Mouse (Mus musculus) megakaryocyte, adult 5-6 weeks (primary cell): ENCODE data around the gene Mef2a. TPM values are rescaled to one million over a fixed set of nuclear protein-coding genes. Genes with fewer than 3 reads are reported as not detected.

Source experiments
- ATAC-seq: 2 replicates; pipeline ENCODE4 v1.8.0; 2016; ENCODE audit warnings: mild to moderate bottlenecking, inconsistent platforms; ENCODE audit not compliant: poor library complexity, severe bottlenecking
- total RNA-seq, 2 experiments: library from RNA; stranded (forward) in 1 of 2; stranded (reverse) in 1 of 2; fragments of 153-499, 151-499 nt in 1 of 2; fragments of 221-1000, 200-1000 nt in 1 of 2; gene quantifications; 2 replicates each; pipeline versions ENCODE4 v1.2.3 to v1.2.4; 2015 to 2017

Gene Mef2a
- total RNA-seq, 2 experiments from 2014 or later, result 76.5 to 154 TPM

DNA sequence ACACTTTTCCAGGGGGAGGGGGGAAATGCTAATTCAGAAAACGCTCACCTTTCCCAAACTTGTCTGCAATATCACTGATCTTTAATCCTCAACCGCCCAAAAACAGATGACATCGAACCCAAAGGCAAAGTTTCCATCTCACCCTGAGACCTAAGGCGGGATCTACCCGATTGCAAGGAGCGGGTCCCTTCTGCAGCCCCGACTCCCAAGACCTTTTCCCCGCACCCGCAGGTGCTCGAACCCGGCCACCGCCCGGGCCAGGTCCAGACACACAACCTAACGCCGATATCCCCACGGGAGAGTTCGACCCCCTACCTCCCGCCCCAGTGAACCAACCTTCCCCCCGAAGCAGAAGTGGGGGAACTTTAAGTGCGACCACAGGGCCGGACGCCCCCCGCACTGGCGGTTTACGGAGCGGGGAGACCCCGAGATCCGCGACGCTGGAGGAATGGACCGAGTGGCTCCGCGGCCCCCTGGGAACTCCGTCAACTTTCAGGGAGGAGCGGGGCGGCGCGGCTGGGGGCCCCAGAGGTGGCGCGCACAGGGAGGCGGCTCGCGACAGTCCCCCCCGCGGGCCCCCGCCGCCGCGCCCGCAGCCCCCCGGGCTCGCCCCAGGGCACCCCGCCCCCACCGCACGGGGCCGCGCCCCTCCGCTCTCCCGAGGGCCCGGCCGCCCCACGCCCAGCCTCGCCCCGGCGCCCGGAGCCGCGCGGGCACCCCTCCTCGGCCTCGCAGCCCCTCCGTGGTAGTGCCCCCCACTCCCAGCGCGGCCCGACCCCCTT lies 576 bp downstream of the Mef2a start:
- no peak for ATAC-seq

- no peak for ATAC-seq
These were observed 1.2 kb downstream of the Mef2a start for GRCm38 (mm10) chr7:67371351-67371890.

- no peak for ATAC-seq
These were observed 3.0 kb downstream of the Mef2a start for GRCm38 (mm10) chr7:67369645-67370044.

DNA sequence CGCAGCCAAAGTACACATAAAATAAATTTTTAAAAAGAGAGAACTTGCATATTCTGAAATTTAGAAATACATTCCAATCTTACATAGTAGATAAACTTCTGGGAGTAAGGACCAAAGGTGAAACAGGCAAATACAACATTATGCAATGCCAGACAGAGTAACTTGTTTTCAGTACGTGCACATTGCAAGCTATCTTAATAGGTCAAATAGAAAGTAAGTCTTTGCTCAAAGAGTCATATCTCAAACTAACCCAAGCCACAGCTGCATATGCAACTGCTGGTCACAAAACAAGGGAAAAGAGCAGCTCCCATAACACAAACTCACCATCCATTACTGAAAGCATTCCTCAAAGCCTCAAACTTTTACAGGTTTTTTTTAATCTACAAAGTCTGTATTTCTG lies 4.3 kb downstream of the Mef2a start:
- no peak for ATAC-seq

- no peak for ATAC-seq
These were observed 12.1 kb downstream of the Mef2a start for GRCm38 (mm10) chr7:67360588-67360987.

GRCm38 (mm10) chr7:67359863-67360262 lies 12.8 kb downstream of the Mef2a start:
- no peak for ATAC-seq

DNA sequence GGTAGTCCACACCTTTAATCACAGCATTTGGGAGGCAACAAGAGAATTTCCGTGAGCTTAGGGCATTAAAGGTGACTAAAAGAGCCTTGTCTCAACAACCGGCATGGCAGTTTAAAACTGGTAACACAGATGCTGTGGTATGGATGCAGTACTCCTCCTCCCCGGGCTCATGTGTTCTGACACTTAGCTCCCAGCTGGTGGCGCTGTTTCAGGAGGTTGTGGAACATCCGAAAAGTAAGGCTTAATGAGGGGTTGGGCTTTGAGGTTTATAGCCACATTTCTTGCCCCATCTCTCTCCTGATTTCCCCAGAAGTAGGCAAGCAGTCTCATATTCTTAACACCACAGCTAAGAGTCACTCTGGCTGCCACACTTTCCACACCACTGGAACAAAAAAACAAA lies 16.8 kb downstream of the Mef2a start:
- ATAC-seq, result peak; percentile 27

- 0 out of 2 replicates have a peak, but pooled peaks have one; percentile 47 for ATAC-seq
These were observed 19.0 kb downstream of the Mef2a start for GRCm38 (mm10) chr7:67353667-67354066.

- no peak for ATAC-seq
These were observed 19.7 kb downstream of the Mef2a start for GRCm38 (mm10) chr7:67352989-67353388.

GRCm38 (mm10) chr7:67344443-67344842 lies 28.2 kb downstream of the Mef2a start:
- ATAC-seq, result no peak

- no peak for ATAC-seq
These were observed 30.5 kb downstream of the Mef2a start for GRCm38 (mm10) chr7:67342067-67342625.

- ATAC-seq, result no peak
These were observed 52.3 kb downstream of the Mef2a start for GRCm38 (mm10) chr7:67320359-67320758.

DNA sequence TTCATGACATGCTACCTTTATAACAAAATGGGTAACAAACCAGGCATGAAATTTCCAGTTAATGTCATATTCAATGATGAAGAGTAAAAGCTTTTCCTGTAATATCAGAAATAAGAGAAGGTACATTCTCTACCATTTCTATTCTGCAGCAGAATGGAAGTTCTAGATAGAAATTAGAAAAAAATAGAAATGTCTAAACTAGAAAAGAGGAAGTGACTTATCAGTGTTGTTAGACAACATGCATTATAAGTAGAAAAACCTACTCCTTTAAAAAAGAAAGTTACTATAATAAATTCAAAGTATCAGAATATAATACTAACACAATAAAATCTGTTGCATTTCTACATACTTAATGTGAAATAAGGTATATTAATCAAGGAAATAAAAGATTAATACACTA lies 54.0 kb downstream of the Mef2a start:
- ATAC-seq, result no peak

GRCm38 (mm10) chr7:67313200-67313599 lies 59.5 kb downstream of the Mef2a start:
- ATAC-seq, result no peak

DNA sequence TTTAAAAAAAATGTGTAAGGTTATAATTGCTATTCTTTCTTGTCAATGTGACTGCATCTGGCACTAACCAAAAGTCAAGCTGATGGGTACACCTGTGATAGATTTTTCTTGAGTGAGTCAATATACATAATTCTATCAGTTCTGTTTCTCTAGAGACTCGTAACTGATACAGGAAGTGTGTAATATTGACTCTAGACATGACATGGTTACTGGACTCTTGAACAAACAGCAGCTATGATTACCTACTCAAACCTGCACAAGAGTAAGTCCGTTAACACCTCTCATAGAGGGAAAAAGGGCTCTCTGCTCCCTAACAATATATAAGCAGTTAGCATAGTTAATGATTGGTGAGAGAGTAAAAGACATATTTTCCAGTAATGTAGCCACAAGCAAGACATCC lies 62.5 kb downstream of the Mef2a start:
- no peak for ATAC-seq

- ATAC-seq, result no peak
These were observed 64.6 kb downstream of the Mef2a start for GRCm38 (mm10) chr7:67308102-67308501.

DNA sequence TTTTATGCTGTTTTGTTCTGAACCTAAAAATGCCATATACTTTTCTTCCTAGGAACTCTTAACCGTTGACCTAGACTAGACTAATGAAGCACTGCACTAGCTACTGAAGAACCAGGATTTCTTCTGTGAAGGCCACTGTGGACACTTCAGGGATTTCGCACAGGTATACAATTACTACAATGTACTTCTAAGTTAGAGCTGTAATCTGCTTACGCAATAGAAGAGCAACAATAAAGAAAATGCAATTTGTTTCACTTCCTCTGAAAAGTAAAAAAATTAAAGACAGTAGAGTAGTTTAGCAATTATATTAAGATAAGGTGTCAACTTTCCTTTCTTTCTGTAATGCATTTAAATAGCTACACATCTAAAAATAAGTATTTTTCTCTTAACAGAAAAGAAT lies 65.6 kb downstream of the Mef2a start:
- ATAC-seq, result peak; percentile 51

- ATAC-seq, result no peak
These were observed 67.7 kb downstream of the Mef2a start for GRCm38 (mm10) chr7:67304937-67305336.

DNA sequence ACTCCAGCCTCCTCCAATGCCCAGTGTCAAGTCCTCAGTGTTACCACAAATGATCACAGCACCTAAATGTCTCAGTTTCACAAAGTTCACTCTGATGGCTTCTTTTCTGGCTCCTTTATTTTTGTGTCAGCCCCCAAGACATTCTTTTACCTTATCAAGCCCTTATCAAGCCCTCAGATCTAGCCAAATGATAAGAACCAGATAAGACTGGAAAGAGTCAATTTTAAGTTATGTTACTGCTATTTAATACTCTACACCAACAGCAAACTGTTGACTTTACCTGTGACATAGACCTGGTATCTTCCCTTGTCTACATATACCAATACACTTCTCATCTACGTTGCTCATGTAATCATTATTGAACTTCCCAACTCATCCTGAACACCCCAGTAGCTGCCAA lies 76.2 kb downstream of the Mef2a start:
- ATAC-seq, result no peak

DNA sequence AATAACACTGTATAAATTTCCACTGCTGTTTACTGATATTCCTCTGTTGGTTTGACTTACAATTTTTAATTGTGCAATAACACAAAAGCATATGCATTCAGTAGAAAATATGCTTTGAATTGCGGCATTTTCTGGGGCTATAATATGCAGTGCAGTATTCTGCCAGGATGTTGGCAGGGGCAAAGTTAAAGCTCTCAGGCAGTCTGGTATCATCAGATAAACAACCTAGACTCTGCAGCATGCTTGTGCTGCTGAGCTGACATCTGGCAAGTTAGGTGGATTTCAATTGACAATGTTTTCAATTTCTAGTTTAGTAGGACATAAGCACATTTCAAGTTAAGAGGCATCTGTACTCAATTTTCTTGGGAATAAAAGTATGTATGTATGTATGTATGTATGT lies 81.3 kb downstream of the Mef2a start:
- no peak for ATAC-seq

DNA sequence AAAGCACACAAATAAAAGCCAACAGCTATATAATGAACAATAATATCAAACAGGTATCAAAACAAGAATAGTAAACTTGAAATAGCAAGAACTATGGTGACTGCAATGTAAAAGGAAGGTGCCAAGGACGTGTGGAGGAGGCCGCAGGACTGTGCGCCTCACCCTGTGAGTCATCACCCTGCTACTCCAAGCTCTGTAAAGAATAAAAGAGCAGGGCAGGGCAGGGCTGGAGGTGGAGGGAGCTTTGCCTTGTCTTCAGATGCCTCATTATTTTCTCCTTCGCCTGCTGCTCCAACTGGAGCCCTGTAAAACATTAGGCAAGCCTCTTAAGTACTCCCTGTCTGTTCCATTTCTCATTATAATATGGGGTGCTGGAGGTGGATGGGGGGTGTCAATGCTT lies 85.2 kb downstream of the Mef2a start:
- ATAC-seq, result no peak

DNA sequence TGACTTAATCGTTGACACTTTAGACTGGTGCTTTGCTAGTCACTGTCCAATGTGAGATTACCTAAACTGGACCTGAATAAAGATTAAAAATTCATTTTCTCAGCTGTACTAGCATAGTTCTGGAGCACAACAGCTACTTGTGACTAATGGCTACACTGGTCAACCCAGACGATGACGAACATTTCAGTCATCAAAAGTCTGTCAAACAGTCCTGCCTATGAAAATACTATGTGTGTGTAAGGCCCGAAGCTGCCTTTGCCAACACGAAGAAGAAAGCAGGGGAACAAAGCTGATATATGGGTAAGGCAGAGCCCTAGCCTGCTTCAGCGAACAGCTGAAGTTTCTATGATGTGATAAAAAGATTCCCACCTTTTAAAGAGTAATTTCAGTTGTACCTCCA lies 89.1 kb downstream of the Mef2a start:
- ATAC-seq, result no peak
